Comparison of ENCODE assay signal across 27 mouse cellular contexts in the genomic region with DNA sequence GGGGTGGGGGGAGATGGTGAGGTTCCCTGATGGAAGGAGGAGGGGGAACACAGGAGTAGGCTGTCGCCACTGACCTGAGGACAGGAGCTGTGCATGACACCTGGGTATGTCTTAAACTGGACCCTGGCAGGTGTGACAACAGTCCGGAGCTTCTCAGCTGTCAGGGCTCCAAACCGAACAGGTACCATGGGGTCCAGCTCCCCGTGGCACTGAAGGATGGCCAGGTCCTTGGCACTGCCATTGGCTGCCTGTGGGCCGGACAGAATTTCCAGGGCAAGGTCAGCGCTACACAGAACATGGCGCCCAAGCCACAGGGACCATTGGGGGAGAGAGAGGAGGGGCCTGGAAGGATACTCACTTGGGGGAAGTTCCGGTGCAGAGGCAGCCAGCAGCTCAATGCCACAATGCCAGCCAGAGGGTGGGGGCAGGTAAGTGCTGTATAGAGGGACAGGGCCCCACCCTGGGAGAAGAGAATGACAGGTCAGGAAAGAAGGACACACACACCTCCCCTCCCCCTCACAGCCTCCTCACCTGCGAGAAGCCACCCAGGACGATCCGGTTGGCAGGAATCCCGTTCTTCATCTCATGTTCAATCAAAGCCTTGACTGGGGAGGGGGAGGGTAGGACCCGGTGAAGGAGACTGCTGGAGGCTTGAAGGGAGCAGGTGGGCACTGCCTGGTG. TPM values are rescaled to one million over a fixed set of nuclear protein-coding genes. Genes with fewer than 3 reads are reported as not detected.
DNase-seq lines count a peak whose midpoint lies in the region; ATAC-seq and TF ChIP-seq lines count a peak whose summit lies in the region.
"Had no signal": no experiment of that assay in that cellular context is flagged by ENCODE, and none has a peak within 500 bp of the region (broad histone marks: within the 10 kb centered on the region; RNA-seq: fewer than 3 reads in every experiment).

No protein-coding gene starts in this region.

- ATAC-seq in midbrain, embryonic 16.5 days = no peak
- ATAC-seq: forebrain, embryonic 16.5 days; intestine, embryonic 16.5 days; liver, embryonic 12.5 days; lung, postnatal 0 days; midbrain, embryonic 15.5 days had no signal

- no peak overlapping the region for H3K9ac ChIP-seq in midbrain, embryonic 16.5 days (ENCODE audit: low read depth, low read length)
- H3K9ac ChIP-seq: heart, embryonic 13.5 days; hindbrain, embryonic 12.5 days; limb, embryonic 13.5 days; liver, embryonic 12.5 days; midbrain, embryonic 15.5 days; neural tube, embryonic 13.5 days had no signal

- DNase-seq in cerebellum, adult 9-11 months = peak; percentile 58
- no peak for DNase-seq in cerebellum, adult 2 months
- no peak for DNase-seq in heart, embryonic 10.5 days (ENCODE audit: low spot score)
- no peak for DNase-seq in heart, postnatal 25 days (ENCODE audit: low spot score)
- no peak for DNase-seq in midbrain, embryonic 10.5 days (ENCODE audit: low spot score)
- DNase-seq in natural killer cell, adult 2 months (ENCODE audit: low spot score in 2 of 2) = no peak
- DNase-seq: B cell, adult 2 months; gastrocnemius, postnatal 14 days; kidney, postnatal 25 days; lung, adult 18-20 months; lung, postnatal 4 days; thymus, postnatal 14 days had no signal

- H3K4me2 ChIP-seq in midbrain, embryonic 16.5 days (ENCODE audit: low read length) = no peak overlapping the region
- H3K4me2 ChIP-seq: heart, embryonic 13.5 days; hindbrain, embryonic 12.5 days; limb, embryonic 13.5 days; liver, embryonic 12.5 days; midbrain, embryonic 15.5 days; neural tube, embryonic 13.5 days had no signal

- H3K4me1 ChIP-seq in cerebellum, adult 2 months (ENCODE audit: control insufficient read depth, insufficient read depth, low read length) = peaks cover 4% of the 10 kb centered on the region
- peaks cover 58% of the 10 kb centered on the region for H3K4me1 ChIP-seq in heart, embryonic 10.5 days
- peaks cover 48% of the 10 kb centered on the region for H3K4me1 ChIP-seq in midbrain, embryonic 10.5 days
- H3K4me1 ChIP-seq in midbrain, embryonic 16.5 days (ENCODE audit: control insufficient read depth, insufficient read depth, low read length) = peaks cover 21% of the 10 kb centered on the region
- peaks cover 30% of the 10 kb centered on the region for H3K4me1 ChIP-seq in olfactory bulb, adult 2 months (ENCODE audit: control insufficient read depth, insufficient read depth, low read length)

- H3K27ac ChIP-seq in cerebellum, adult 2 months (ENCODE audit: insufficient read depth, low read length) = no peak overlapping the region
- H3K27ac ChIP-seq in heart, embryonic 10.5 days = no peak overlapping the region
- H3K27ac ChIP-seq in midbrain, embryonic 10.5 days (replicated peaks) = no peak overlapping the region
- H3K27ac ChIP-seq in midbrain, embryonic 16.5 days (ENCODE audit: low read length) = no peak overlapping the region
- no peak overlapping the region for H3K27ac ChIP-seq in olfactory bulb, adult 2 months (ENCODE audit: insufficient read depth, low read depth, low read length)
- H3K27ac ChIP-seq: heart, embryonic 13.5 days; hindbrain, embryonic 12.5 days; left cerebral cortex, adult 2 months; limb, embryonic 13.5 days; liver, embryonic 12.5 days; midbrain, embryonic 15.5 days; neural tube, embryonic 13.5 days had no signal

- H3K4me3 ChIP-seq in cerebellum, adult 2 months (replicated peaks; ENCODE audit: insufficient read depth, low read depth, low read length) = no peak overlapping the region
- H3K4me3 ChIP-seq in heart, embryonic 10.5 days = peak overlapping the region; percentile 25; the same call in 1 of the 2 replicates
- H3K4me3 ChIP-seq in midbrain, embryonic 10.5 days = 0 out of 2 replicates have a peak overlapping the region, but pooled peaks have one; percentile 2
- no peak overlapping the region for H3K4me3 ChIP-seq in midbrain, embryonic 16.5 days (ENCODE audit: low read depth, low read length)
- no peak overlapping the region for H3K4me3 ChIP-seq in olfactory bulb, adult 2 months (ENCODE audit: insufficient read depth, low read depth, low read length)
- H3K4me3 ChIP-seq: erythroblast, embryonic 14.5 days; heart, embryonic 13.5 days; hindbrain, embryonic 12.5 days; layer of hippocampus, adult 2 months; left cerebral cortex, adult 2 months; limb, embryonic 13.5 days; liver, embryonic 12.5 days; megakaryocyte, embryonic 14.5 days; midbrain, embryonic 15.5 days; neural tube, embryonic 13.5 days had no signal

- TF ChIP-seq POLR2A in cerebellum, adult 2 months (IDR thresholded peaks at IDR 0.05; ENCODE audit: borderline replicate concordance, insufficient read depth, low read length) = no peak
- 0 out of 2 replicates have a peak, but pooled peaks have one; percentile 18 for TF ChIP-seq POLR2A in olfactory bulb, adult 2 months (IDR thresholded peaks at IDR 0.05; ENCODE audit: insufficient read depth, low read depth, low read length)

- WGBS in cerebellum, adult 2 months = 62% methylated on average over 13 of the region's 13 CpGs
- 89% methylated on average over 13 of the region's 13 CpGs for WGBS in heart, embryonic 10.5 days
- WGBS in midbrain, embryonic 10.5 days = 92% methylated on average over 13 of the region's 13 CpGs
- 87% methylated on average over 13 of the region's 13 CpGs for whole genome bisulfite sequencing in midbrain, embryonic 16.5 days
- 88% methylated on average over 13 of the region's 13 CpGs for WGBS in olfactory bulb, adult 2 months

- intact Hi-C loops in heart, postnatal 25 days (cut with DNase I) = no loop called here

- H3K9me3 ChIP-seq in heart, embryonic 10.5 days = no peaks in the 10 kb centered on the region
- no peaks in the 10 kb centered on the region for H3K9me3 ChIP-seq in midbrain, embryonic 10.5 days (replicated peaks)
- no peaks in the 10 kb centered on the region for H3K9me3 ChIP-seq in midbrain, embryonic 16.5 days (replicated peaks; ENCODE audit: control insufficient read depth, low read length, poor library complexity, severe bottlenecking)
- H3K9me3 ChIP-seq: heart, embryonic 13.5 days; hindbrain, embryonic 12.5 days; limb, embryonic 13.5 days; liver, embryonic 12.5 days; megakaryocyte, embryonic 14.5 days; midbrain, embryonic 15.5 days; neural tube, embryonic 13.5 days had no signal

- H3K36me3 ChIP-seq in heart, embryonic 10.5 days = peaks cover 55% of the 10 kb centered on the region
- H3K36me3 ChIP-seq in midbrain, embryonic 10.5 days = peaks cover 67% of the 10 kb centered on the region
- H3K36me3 ChIP-seq in midbrain, embryonic 16.5 days (ENCODE audit: control insufficient read depth, insufficient read depth, low read length) = peaks cover 25% of the 10 kb centered on the region

- no peak for TF ChIP-seq CTCF in cerebellum, adult 2 months (IDR thresholded peaks at IDR 0.05; ENCODE audit: borderline replicate concordance, insufficient read depth, low read depth, low read length)
- no peak for TF ChIP-seq CTCF in olfactory bulb, adult 2 months (IDR thresholded peaks at IDR 0.05; ENCODE audit: insufficient read depth, low read depth, low read length)

- H3K27me3 ChIP-seq in cerebellum, adult 2 months (ENCODE audit: control insufficient read depth, insufficient read depth, low read length) = no peaks in the 10 kb centered on the region
- H3K27me3 ChIP-seq in heart, embryonic 10.5 days (ENCODE audit: insufficient read depth, poor library complexity, severe bottlenecking) = no peaks in the 10 kb centered on the region
- H3K27me3 ChIP-seq in midbrain, embryonic 10.5 days (ENCODE audit: low read depth, poor library complexity, severe bottlenecking) = no peaks in the 10 kb centered on the region; the same call in 1 of the 2 replicates
- no peaks in the 10 kb centered on the region for H3K27me3 ChIP-seq in midbrain, embryonic 16.5 days (ENCODE audit: control insufficient read depth, insufficient read depth, low read depth, low read length)
- H3K27me3 ChIP-seq: heart, embryonic 13.5 days; hindbrain, embryonic 12.5 days; limb, embryonic 13.5 days; liver, embryonic 12.5 days; megakaryocyte, embryonic 14.5 days; midbrain, embryonic 15.5 days; neural tube, embryonic 13.5 days had no signal

RNA-seq across cellular contexts. Expression of gene Lypla2, which starts 3.2 kb away (rescaled TPM):
- polyA plus RNA-seq in cerebellum, adult 2 months (2012; rRNA removed) = 123 and 127 TPM in 2 replicates
- 105 and 134 TPM in 2 replicates for polyA plus RNA-seq in heart, embryonic 10.5 days (2016; fragmentation: Nextera tagmentation; extraction: Ambion mirVana)
- 10 to 100 TPM; 34.6 to 37.6 TPM for total RNA-seq in heart, postnatal 25 days (2021)
- 214 and 220 TPM in 2 replicates for polyA plus RNA-seq in midbrain, embryonic 10.5 days (2016; fragmentation: Nextera tagmentation; extraction: Ambion mirVana)
- 209 and 230 TPM in 2 replicates for polyA plus RNA-seq in midbrain, embryonic 16.5 days (2015; fragmentation: Nextera tagmentation; extraction: Ambion mirVana)
- polyA plus RNA-seq in olfactory bulb, adult 2 months (2012; ENCODE audit: insufficient read depth, insufficient read length, low replicate concordance, missing spikeins) = not detected in 2 replicates

RNA-seq across cellular contexts. Expression of gene Gale, which starts 5.7 kb away (rescaled TPM):
- polyA plus RNA-seq in cerebellum, adult 2 months (2012; rRNA removed) = 39.6 and 42.9 TPM in 2 replicates
- polyA plus RNA-seq in heart, embryonic 10.5 days (2016; fragmentation: Nextera tagmentation; extraction: Ambion mirVana) = 46.0 and 48.0 TPM in 2 replicates
- total RNA-seq in heart, postnatal 25 days (2021) = 1 to 10 TPM; 1.8 to 2.5 TPM
- 47.2 and 47.6 TPM in 2 replicates for polyA plus RNA-seq in midbrain, embryonic 10.5 days (2016; fragmentation: Nextera tagmentation; extraction: Ambion mirVana)
- 41.2 and 47.7 TPM in 2 replicates for polyA plus RNA-seq in midbrain, embryonic 16.5 days (2015; fragmentation: Nextera tagmentation; extraction: Ambion mirVana)
- not detected in 2 replicates for polyA plus RNA-seq in olfactory bulb, adult 2 months (2012; ENCODE audit: insufficient read depth, insufficient read length, low replicate concordance, missing spikeins)

RNA-seq across cellular contexts. Expression of gene Pithd1, which starts 17.9 kb away (rescaled TPM):
- polyA plus RNA-seq in cerebellum, adult 2 months (2012; rRNA removed) = 127 and 130 TPM in 2 replicates
- 50.8 and 67.8 TPM in 2 replicates for polyA plus RNA-seq in heart, embryonic 10.5 days (2016; fragmentation: Nextera tagmentation; extraction: Ambion mirVana)
- 10 to 100 TPM; 16.0 to 18.0 TPM for total RNA-seq in heart, postnatal 25 days (2021)
- 66.3 and 69.6 TPM in 2 replicates for polyA plus RNA-seq in midbrain, embryonic 10.5 days (2016; fragmentation: Nextera tagmentation; extraction: Ambion mirVana)
- 68.3 and 72.0 TPM in 2 replicates for polyA plus RNA-seq in midbrain, embryonic 16.5 days (2015; fragmentation: Nextera tagmentation; extraction: Ambion mirVana)
- 351 TPM in 1 of 2 replicates, not detected in the other for polyA plus RNA-seq in olfactory bulb, adult 2 months (2012; ENCODE audit: insufficient read depth, insufficient read length, low replicate concordance, missing spikeins)

RNA-seq across cellular contexts. Expression of gene Hmgcl, which starts 23.0 kb away (rescaled TPM):
- 86.9 and 98.7 TPM in 2 replicates for polyA plus RNA-seq in cerebellum, adult 2 months (2012; rRNA removed)
- polyA plus RNA-seq in heart, embryonic 10.5 days (2016; fragmentation: Nextera tagmentation; extraction: Ambion mirVana) = 67.5 and 77.1 TPM in 2 replicates
- total RNA-seq in heart, postnatal 25 days (2021) = 10 to 100 TPM; 71.5 to 74.8 TPM
- polyA plus RNA-seq in midbrain, embryonic 10.5 days (2016; fragmentation: Nextera tagmentation; extraction: Ambion mirVana) = 64.5 and 70.1 TPM in 2 replicates
- 59.3 and 68.6 TPM in 2 replicates for polyA plus RNA-seq in midbrain, embryonic 16.5 days (2015; fragmentation: Nextera tagmentation; extraction: Ambion mirVana)
- polyA plus RNA-seq in olfactory bulb, adult 2 months (2012; ENCODE audit: insufficient read depth, insufficient read length, low replicate concordance, missing spikeins) = not detected in 2 replicates

RNA-seq across cellular contexts. Expression of gene Fuca1, which starts 48.7 kb away (rescaled TPM):
- polyA plus RNA-seq in cerebellum, adult 2 months (2012; rRNA removed) = 46.5 and 47.9 TPM in 2 replicates
- polyA plus RNA-seq in heart, embryonic 10.5 days (2016; fragmentation: Nextera tagmentation; extraction: Ambion mirVana) = 44.2 and 51.2 TPM in 2 replicates
- 10 to 100 TPM; 27.4 to 29.0 TPM for total RNA-seq in heart, postnatal 25 days (2021)
- 54.0 and 63.7 TPM in 2 replicates for polyA plus RNA-seq in midbrain, embryonic 10.5 days (2016; fragmentation: Nextera tagmentation; extraction: Ambion mirVana)
- polyA plus RNA-seq in midbrain, embryonic 16.5 days (2015; fragmentation: Nextera tagmentation; extraction: Ambion mirVana) = 66.0 and 70.1 TPM in 2 replicates
- polyA plus RNA-seq in olfactory bulb, adult 2 months (2012; ENCODE audit: insufficient read depth, insufficient read length, low replicate concordance, missing spikeins) = not detected in 2 replicates

Comparison
In these comparisons a context has a peak if more than half of its experiments do, and no peak if none do; other contexts are left out.
1. H3K4me3 ChIP-seq: peak in heart, embryonic 10.5 days (single experiment) and midbrain, embryonic 10.5 days (single experiment); none in cerebellum, adult 2 months (single experiment), midbrain, embryonic 16.5 days (single experiment) and olfactory bulb, adult 2 months (single experiment).
2. RNA of gene Gale, which starts 5.7 kb away (polyA plus RNA-seq): 41.2 to 47.7 TPM in midbrain, embryonic 16.5 days, 47.2 to 47.6 TPM in midbrain, embryonic 10.5 days, 46.0 to 48.0 TPM in heart, embryonic 10.5 days and 39.6 to 42.9 TPM in cerebellum, adult 2 months; not detected in olfactory bulb, adult 2 months; every median in the first group is over 10 times any median in the second.